In genomic region chr1:154788069-154788468, GRCm38 (mm10) we compare ENCODE assay signal across 8 mouse cellular contexts.
DNase-seq lines count a peak whose midpoint lies in the region; ATAC-seq lines count a peak whose summit lies in the region.

No protein-coding gene starts in this region.

- WGBS in forebrain, embryonic 14.5 days: 6% methylated on average over 5 of the region's 5 CpGs
- WGBS in hindbrain, embryonic 14.5 days: 6% methylated on average over 5 of the region's 5 CpGs
- WGBS in midbrain, embryonic 10.5 days: 14% methylated on average over 5 of the region's 5 CpGs

- H3K9ac ChIP-seq in forebrain, embryonic 14.5 days (ENCODE audit: low read length): no peak overlapping the region
- H3K9ac ChIP-seq in hindbrain, embryonic 14.5 days: no peak overlapping the region

- peaks cover 15% of the 10 kb centered on the region for H3K4me1 ChIP-seq in forebrain, embryonic 14.5 days (ENCODE audit: control insufficient read depth, insufficient read depth, low read length)
- no peaks in the 10 kb centered on the region; the same call in 1 of the 2 replicates for H3K4me1 ChIP-seq in hindbrain, embryonic 14.5 days (replicated peaks; ENCODE audit: control insufficient read depth, insufficient read depth, low read length)
- H3K4me1 ChIP-seq in midbrain, embryonic 10.5 days: peaks cover 21% of the 10 kb centered on the region

- H3K36me3 ChIP-seq in forebrain, embryonic 14.5 days (ENCODE audit: control insufficient read depth, insufficient read depth, low read length): no peaks in the 10 kb centered on the region
- H3K36me3 ChIP-seq in hindbrain, embryonic 14.5 days (replicated peaks; ENCODE audit: control insufficient read depth, insufficient read depth): no peaks in the 10 kb centered on the region
- no peaks in the 10 kb centered on the region for H3K36me3 ChIP-seq in midbrain, embryonic 10.5 days

- H3K9me3 ChIP-seq in forebrain, embryonic 14.5 days (replicated peaks; ENCODE audit: control insufficient read depth, low read length): no peaks in the 10 kb centered on the region
- no peaks in the 10 kb centered on the region for H3K9me3 ChIP-seq in hindbrain, embryonic 14.5 days (ENCODE audit: control insufficient read depth, low read length)
- no peaks in the 10 kb centered on the region for H3K9me3 ChIP-seq in midbrain, embryonic 10.5 days (replicated peaks)

- no peak overlapping the region for H3K27ac ChIP-seq in forebrain, embryonic 14.5 days (ENCODE audit: low read depth, low read length)
- no peak overlapping the region for H3K27ac ChIP-seq in hindbrain, embryonic 14.5 days
- no peak overlapping the region for H3K27ac ChIP-seq in midbrain, embryonic 10.5 days (replicated peaks)

- H3K4me3 ChIP-seq in forebrain, embryonic 14.5 days (ENCODE audit: low read depth, low read length): no peak overlapping the region
- no peak overlapping the region for H3K4me3 ChIP-seq in hindbrain, embryonic 14.5 days (replicated peaks; ENCODE audit: low read length)
- no peak overlapping the region for H3K4me3 ChIP-seq in midbrain, embryonic 10.5 days

- H3K27me3 ChIP-seq in forebrain, embryonic 14.5 days (replicated peaks; ENCODE audit: control insufficient read depth, insufficient read depth, low read length): 0 out of 2 replicates have a peak, but pooled peaks cover 4% of the 10 kb centered on the region
- H3K27me3 ChIP-seq in hindbrain, embryonic 14.5 days (ENCODE audit: control insufficient read depth, insufficient read depth, low read length): no peaks in the 10 kb centered on the region
- peaks cover 28% of the 10 kb centered on the region for H3K27me3 ChIP-seq in midbrain, embryonic 10.5 days (ENCODE audit: low read depth, poor library complexity, severe bottlenecking)

- H3K4me2 ChIP-seq in forebrain, embryonic 14.5 days (ENCODE audit: low read length): no peak overlapping the region
- H3K4me2 ChIP-seq in hindbrain, embryonic 14.5 days (replicated peaks): no peak overlapping the region

- peak; percentile 45 to 85 for DNase-seq in adrenal gland, adult (ENCODE audit: inconsistent age in 2 of 2, low spot score in 1 of 2)
- no peak for DNase-seq in adrenal gland, adult 8-10 months
- peak; percentile 28 for DNase-seq in brain, embryonic 18.5 days (ENCODE audit: low read depth, low spot score)
- DNase-seq in forebrain, embryonic 14.5 days (ENCODE audit: low spot score): peak; percentile 91
- peak; percentile 95 for DNase-seq in hindbrain, embryonic 14.5 days (ENCODE audit: low spot score)
- DNase-seq in left cerebral cortex, adult 9 months (ENCODE audit: low spot score in 2 of 2): peak; percentile 28 to 87
- DNase-seq in midbrain, embryonic 10.5 days (ENCODE audit: low spot score): peak; percentile 80
- DNase-seq in skeletal muscle tissue, adult 2 months (ENCODE audit: low read depth, low spot score): peak; percentile 14

- ATAC-seq in forebrain, embryonic 14.5 days: peak; percentile 69
- peak; percentile 68 for ATAC-seq in hindbrain, embryonic 14.5 days (ENCODE audit: low FRiP score)
